In the genomic region with DNA sequence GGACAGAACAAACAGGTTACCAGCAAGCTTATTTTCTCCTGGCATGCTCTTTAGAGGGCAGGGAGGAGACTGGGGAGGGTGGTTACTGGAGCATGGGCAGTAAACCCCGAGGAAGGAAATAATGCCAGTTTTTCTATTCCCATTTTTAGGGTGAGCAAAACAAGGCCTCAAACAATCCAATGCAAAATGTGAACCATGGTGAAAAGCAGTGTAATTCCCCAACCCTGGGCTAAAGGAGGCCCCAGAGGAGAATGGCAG, we compare ENCODE assay signal across 22 mouse cellular contexts. TPM values are rescaled to one million over a fixed set of nuclear protein-coding genes. Genes with fewer than 3 reads are reported as not detected.
"Had no signal": no experiment of that assay in that cellular context is flagged by ENCODE, and none has a peak within 500 bp of the region (broad histone marks: within the 10 kb centered on the region; RNA-seq: fewer than 3 reads in every experiment).

No protein-coding gene starts in this region.

- H3K4me3 ChIP-seq: layer of hippocampus, adult 2 months; limb, embryonic 10.5 days; liver, embryonic 12.5 days; liver, embryonic 15.5 days; lung, embryonic 15.5 days; megakaryocyte, embryonic 14.5 days; midbrain, embryonic 10.5 days; midbrain, embryonic 13.5 days; myocyte; neural tube, embryonic 13.5 days; stomach, embryonic 15.5 days had no signal

- ATAC-seq: liver, embryonic 12.5 days; midbrain, embryonic 13.5 days; midbrain, embryonic 16.5 days had no signal

- H3K4me2 ChIP-seq: liver, embryonic 12.5 days; liver, embryonic 15.5 days; lung, embryonic 15.5 days; midbrain, embryonic 13.5 days; neural tube, embryonic 13.5 days; stomach, embryonic 15.5 days had no signal

- DNase-seq: layer of hippocampus, adult 9-11 months; liver; lung, adult 18-20 months; lung, postnatal 10 days; lung, postnatal 36 days; right cerebral cortex, postnatal 25 days; spleen, adult 18-20 months; thymus, postnatal 25 days had no signal

- H3K36me3 ChIP-seq: liver, embryonic 12.5 days; liver, embryonic 15.5 days; midbrain, embryonic 13.5 days; neural tube, embryonic 13.5 days; stomach, embryonic 15.5 days had no signal

- H3K27ac ChIP-seq: layer of hippocampus, adult 2 months; limb, embryonic 10.5 days; limb, embryonic 13.5 days; liver, embryonic 12.5 days; liver, embryonic 15.5 days; lung, embryonic 15.5 days; midbrain, embryonic 10.5 days; midbrain, embryonic 13.5 days; neural tube, embryonic 13.5 days; stomach, embryonic 15.5 days had no signal

- H3K9ac ChIP-seq: liver, embryonic 12.5 days; liver, embryonic 15.5 days; lung, embryonic 15.5 days; midbrain, embryonic 13.5 days; neural tube, embryonic 13.5 days; stomach, embryonic 15.5 days had no signal

- H3K27me3 ChIP-seq: limb, embryonic 13.5 days had no signal

- H3K9me3 ChIP-seq: limb, embryonic 10.5 days; limb, embryonic 13.5 days; liver, embryonic 12.5 days; liver, embryonic 15.5 days; lung, embryonic 15.5 days; midbrain, embryonic 10.5 days; midbrain, embryonic 13.5 days; neural tube, embryonic 13.5 days; stomach, embryonic 15.5 days had no signal

RNA-seq across cellular contexts. Expression of a gene that starts 1.8 kb away (rescaled TPM):
- total RNA-seq: neutrophil, adult 5-6 weeks had no signal
